Mouse (Mus musculus) adrenal gland, postnatal 4 days (tissue): ENCODE measurements at regions not wholly inside any gene's neighbourhood (a gene's known extent, or its start where the extent isn't known, plus 50 kb on each side); places are given as distances from the start of the nearest gene placed in this dataset.
"Not testable (repeated sequence)": the region's sequence is repeated elsewhere in the genome, so short reads cannot be mapped to it uniquely, and the experiment has no call there.

ENCODE experiments used
- DNase-seq, 2 experiments: peaks; one replicate each; pipeline ENCODE4 v3.0.0; 2021 to 2022; ENCODE audit warnings: low spot score in 2 of 2, mixed read lengths in 2 of 2

DNA sequence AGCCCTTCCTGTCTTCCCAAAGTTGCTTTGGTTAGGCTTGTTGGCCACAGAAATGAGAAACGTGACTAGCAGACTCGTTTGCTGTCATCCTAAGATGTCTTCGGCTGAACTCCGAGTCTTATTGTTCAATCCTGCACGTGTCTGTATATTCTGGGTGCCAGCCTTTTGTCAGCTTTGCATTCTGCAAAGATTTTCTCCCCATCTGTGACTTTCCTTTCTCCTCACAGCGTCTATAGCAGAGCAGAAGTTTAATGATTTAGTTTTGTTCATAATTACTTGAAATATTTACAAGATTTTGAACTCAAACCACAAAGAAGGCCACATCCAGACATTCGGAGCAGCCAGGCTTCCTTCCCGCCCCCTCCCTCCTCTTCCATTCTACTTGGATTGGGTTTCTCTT lies 152.5 kb downstream of the Kif26a start:
- DNase-seq: no peak

- DNase-seq: no peak
Measured at GRCm38 (mm10) chr12:112299089-112299488, 153.1 kb downstream of the Kif26a start.

- DNase-seq: no peak
Measured at GRCm38 (mm10) chr12:112299603-112300002, 153.6 kb downstream of the Kif26a start.

DNA sequence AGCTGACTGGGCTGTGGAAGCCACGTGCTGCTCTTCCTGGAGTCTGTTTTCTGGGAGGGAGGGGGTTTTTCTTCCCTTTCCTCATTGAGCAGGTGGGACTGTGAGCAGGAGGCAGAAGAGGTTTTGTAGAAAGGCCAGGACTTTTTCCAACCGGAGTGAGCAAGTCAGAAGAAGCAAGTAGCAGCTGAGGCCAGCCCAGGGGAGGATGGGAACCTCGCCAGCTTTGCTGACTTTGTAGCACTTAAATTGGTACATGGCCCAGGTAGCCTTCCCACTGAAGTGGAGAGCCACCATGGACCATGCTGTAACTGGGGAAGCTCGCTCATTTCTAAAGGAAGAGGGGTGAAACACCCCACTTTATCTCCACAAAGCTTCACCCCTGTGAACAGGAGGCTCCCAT lies 154.1 kb downstream of the Kif26a start:
- no peak for DNase-seq

GRCm38 (mm10) chr12:112301411-112301891 lies 155.4 kb downstream of the Kif26a start:
- no peak for DNase-seq

- no peak for DNase-seq
Measured at GRCm38 (mm10) chr12:112301929-112302328, 155.9 kb downstream of the Kif26a start.

DNA sequence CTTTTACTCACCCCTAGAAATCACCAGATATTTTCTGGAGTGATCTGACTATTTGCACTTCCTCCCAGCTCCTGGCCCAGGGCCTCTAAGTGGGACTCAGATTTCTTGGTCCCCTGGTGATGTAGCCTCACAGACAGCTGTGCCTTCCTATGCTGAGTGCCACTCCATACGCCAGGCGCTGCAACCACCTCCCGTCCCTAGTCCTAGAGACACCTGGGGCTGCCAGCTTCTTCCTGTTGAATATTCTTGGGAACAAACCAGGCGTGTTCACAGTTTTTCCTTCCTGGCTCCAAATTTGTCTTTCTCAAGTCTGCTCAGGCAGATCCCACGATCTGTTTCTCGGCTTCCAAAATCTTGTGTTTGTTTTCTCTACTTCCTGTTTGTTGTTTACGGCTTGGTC lies 160.2 kb downstream of the Kif26a start:
- DNase-seq: no peak

- no peak for DNase-seq
Measured at GRCm38 (mm10) chr12:112308016-112308415, 162.0 kb downstream of the Kif26a start.

DNA sequence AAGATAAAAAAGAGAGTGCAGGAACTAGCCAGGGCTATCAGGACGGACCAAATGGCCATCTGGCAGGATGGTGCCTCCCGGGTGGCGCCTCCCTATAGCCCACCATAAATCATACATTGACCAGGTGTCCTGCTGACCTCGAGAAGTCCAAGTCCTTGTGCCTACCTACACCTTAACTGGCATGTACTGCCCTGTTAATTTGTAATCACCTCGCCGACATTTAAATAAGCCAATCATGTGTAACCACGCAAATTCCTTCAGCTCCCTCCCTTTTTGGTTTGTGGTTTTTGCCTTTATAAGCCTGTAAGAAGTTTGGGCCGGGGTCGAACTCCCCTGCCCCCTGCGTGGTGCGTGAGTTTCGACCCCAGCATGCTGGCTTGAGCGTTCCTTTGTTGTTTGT lies 163.1 kb downstream of the Kif26a start:
- not testable (repeated sequence) for DNase-seq

DNA sequence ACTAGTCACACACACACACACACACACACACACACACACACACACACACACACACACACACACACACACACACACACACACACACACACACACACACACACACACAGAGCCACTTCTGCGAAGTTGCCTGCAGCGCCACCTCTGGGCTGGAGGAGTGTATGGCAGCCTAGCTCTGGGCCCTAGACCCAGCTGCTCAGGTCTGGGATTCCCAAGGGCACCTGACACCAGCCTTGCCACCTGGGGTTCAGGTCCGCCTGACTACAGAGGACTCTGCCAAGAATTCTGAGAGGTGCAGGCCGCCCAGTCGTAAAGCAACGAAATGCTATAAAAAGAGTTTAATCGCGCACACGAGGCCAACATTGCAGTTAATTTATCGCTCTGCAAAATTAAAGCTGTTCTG lies 163.8 kb downstream of the Kif26a start:
- no peak for DNase-seq

DNA sequence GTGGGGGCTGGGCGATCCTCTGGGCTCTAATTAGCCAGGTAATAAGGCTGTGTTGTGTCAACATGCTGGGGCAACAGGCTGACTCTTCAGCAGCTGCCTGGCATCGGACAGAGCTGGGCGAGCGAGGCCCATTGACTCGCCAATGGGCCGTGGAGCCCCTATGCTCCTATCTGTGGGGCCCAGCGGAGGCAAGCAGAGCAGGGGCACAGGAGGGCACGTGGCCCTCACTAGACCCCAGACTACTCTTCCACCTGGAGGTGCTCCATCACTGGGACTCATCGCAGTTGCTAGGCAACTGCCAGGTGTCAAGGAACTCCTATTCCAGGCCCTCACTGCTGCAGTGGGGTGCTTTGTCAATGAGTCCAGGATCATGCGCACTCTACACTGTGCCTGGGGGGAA lies 164.7 kb downstream of the Kif26a start:
- DNase-seq: no peak

DNA sequence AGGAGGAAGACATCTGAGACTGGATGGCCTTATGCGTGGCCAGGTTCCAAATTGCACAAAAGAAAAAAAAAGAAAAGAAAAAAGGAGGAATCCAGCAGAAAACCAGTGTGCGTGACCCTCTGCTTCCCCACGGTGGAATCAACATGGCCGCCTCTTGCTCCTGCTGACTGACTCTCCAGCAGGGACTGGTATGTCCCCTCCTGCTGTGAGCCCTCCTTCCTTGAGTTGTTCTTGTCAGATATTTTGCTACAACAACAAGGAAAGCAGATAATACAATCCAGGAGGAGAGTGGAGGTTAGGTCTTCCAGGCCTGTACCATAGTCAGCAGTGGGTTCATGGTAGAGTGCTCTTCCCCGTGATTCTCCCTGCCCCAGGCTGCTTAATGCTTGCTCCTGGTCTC lies 168.8 kb downstream of the Kif26a start:
- DNase-seq: no peak

- DNase-seq: no peak
Measured at GRCm38 (mm10) chr12:112317191-112317590, 171.2 kb downstream of the Kif26a start.

GRCm38 (mm10) chr12:112318461-112318860 lies 170.8 kb upstream of the A530016L24Rik start:
- no peak for DNase-seq

- DNase-seq: no peak
Measured at GRCm38 (mm10) chr12:112322196-112322595, 167.1 kb upstream of the A530016L24Rik start.

GRCm38 (mm10) chr12:112327411-112327810 lies 161.8 kb upstream of the A530016L24Rik start:
- no peak for DNase-seq

GRCm38 (mm10) chr12:112328809-112329575 lies 160.3 kb upstream of the A530016L24Rik start:
- no peak for DNase-seq

DNA sequence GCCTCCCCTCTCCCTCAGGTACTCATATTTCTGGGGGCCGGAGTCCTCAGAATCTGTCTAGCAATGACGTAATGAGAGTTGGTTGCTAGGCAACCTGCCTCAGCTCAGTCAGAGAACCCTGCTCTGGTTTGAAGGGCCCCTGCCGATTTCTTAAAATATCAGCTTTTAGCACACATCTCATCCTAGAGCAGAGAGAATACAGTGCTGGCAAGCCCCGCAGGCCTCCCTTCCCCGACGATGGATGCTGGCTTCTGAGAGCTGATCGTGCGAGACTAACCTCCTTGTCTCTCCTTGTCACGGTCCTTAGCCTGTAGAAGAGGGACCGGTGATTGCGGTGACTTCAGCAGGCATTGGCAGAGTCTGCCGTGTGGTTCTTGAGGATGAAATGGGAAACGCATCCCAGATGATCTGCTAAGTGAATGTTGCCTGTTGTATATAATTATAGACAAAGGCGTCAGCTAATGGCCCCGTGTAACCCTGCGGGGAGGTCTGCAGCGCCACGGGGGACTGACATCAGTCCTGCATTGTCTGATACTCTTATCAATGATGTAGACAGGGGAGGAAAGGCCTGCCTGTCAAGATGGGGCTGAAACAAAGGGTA lies 159.4 kb upstream of the A530016L24Rik start:
- DNase-seq: no peak

- no peak for DNase-seq
Measured at GRCm38 (mm10) chr12:112330557-112330956, 158.7 kb upstream of the A530016L24Rik start.

DNA sequence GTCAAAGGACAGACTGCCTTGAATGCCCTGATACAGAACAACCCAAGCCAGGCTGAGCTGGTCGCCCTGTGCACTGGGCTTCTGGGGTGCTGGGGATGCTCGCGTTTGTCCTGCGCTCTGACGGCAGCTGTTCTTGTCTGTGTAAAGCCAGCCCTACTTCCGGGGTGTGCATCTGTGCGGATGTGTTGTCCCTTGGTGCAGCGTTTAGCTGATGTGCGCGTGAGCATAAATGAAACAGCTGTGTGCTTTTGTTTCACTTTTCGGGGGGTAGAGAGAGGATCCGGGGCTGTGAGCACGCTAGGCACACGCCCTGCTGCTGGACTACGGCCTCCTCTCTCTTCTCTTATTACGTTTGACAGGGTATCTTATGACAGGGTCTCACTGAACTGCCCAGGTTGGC lies 158.2 kb upstream of the A530016L24Rik start:
- no peak for DNase-seq

DNA sequence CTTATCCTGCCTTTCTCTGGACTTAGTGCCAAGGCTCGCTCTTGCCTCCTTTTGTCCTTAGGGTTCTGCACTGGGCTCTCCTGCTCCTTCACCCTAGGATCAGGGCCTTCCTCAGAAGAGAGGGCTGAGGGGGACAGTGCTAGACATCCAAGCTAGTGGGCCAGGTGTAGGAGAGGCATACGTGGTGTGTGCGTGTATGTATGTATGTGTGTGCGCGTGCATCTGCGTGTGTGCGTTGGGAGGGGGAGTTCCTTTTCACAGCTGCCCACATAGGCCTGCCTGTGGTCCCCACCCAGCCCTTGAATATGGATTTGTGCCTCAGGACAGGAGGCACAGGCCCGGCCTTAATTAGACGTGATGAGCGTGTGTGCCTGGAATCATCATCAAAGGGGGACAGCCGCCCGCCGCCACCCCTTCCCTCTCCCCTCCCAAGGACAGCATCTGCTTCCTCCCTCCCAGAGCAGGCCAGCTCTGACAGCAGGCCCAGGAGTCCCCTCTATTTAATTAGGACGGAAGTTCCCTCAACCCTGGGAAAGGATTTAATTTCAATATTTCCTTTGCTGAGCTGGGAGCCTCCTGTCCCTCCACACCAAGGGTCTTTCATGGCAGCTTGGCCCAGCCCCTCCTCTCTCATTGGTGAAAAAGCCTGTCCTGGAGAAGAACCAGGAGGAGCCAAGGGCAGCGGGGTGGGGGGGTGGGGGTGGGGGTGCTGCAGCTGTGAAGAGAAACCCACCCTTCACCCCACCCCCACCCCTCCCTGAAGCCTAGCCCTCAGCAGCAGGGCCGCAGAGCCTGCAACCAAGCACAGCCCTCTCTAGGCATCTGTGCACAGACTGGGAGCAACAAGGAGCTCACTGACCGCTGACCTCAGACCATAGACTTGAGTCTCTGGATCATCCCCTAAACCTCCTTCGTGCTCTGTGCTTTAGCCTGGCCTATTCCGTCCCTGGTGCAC lies 155.8 kb upstream of the A530016L24Rik start:
- DNase-seq: no peak
